Mouse (Mus musculus) heart, embryonic 14.5 days (tissue): ENCODE results near the gene Ints11. TPM values are rescaled to one million over a fixed set of nuclear protein-coding genes. Genes with fewer than 3 reads are reported as not detected.

Source experiments
- ATAC-seq: fragments of 200-750 bp; cut with Nextera tagmentation; 2 replicates; pipeline ENCODE4 v1.8.0; 2017; ENCODE audit warnings: low read depth, moderate TSS enrichment; ENCODE audit not compliant: insufficient number of reproducible peaks, insufficient read depth, low FRiP score
- H3K27ac ChIP-seq, 2 experiments: fragments of 200-500 bp in 1 of 2; fragments of 300-500 bp in 1 of 2; sonication (generic) in 1 of 2; replicated peaks in 1 of 2; 2 replicates each; pipeline ENCODE4 v1.5.1; 2012 to 2014; ENCODE audit warnings: low read depth in 2 of 2, low read length in 2 of 2, control low read depth in 1 of 2, mild to moderate bottlenecking in 1 of 2, mixed read lengths in 1 of 2; ENCODE audit not compliant: control insufficient read depth in 1 of 2, insufficient read depth in 1 of 2
- H3K27me3 ChIP-seq: fragments of 300-500 bp; sonication (generic); 2 replicates; pipeline ENCODE4 v1.6.1; 2014; ENCODE audit warnings: mild to moderate bottlenecking, low read length, control low read depth; ENCODE audit not compliant: control insufficient read depth, insufficient read depth
- H3K36me3 ChIP-seq: fragments of 300-500 bp; sonication (generic); 2 replicates; pipeline ENCODE4 v1.6.1; 2014; ENCODE audit warnings: mild to moderate bottlenecking, control low read depth, low read length, mixed read lengths; ENCODE audit not compliant: control insufficient read depth, insufficient read depth
- H3K4me1 ChIP-seq, 2 experiments: fragments of 200-500 bp in 1 of 2; fragments of 300-500 bp in 1 of 2; sonication (generic) in 1 of 2; 2 replicates each; pipeline ENCODE4 v1.6.1; 2012 to 2014; ENCODE audit warnings: low read length in 2 of 2, control low read depth in 1 of 2, mixed read lengths in 1 of 2; ENCODE audit not compliant: control insufficient read depth in 2 of 2, insufficient read depth in 2 of 2
- H3K4me2 ChIP-seq: fragments of 300-500 bp; sonication (generic); 2 replicates; pipeline ENCODE4 v1.6.1; 2014; ENCODE audit warnings: mild to moderate bottlenecking, low read length
- H3K4me3 ChIP-seq, 2 experiments: fragments of 200-500 bp in 1 of 2; fragments of 300-500 bp in 1 of 2; sonication (generic) in 1 of 2; 2 replicates each; pipeline ENCODE4 v1.5.1; 2012 to 2014; ENCODE audit warnings: low read length in 2 of 2, mild to moderate bottlenecking in 2 of 2, control low read depth in 1 of 2, low read depth in 1 of 2, moderate library complexity in 1 of 2; ENCODE audit not compliant: control insufficient read depth in 1 of 2, insufficient read depth in 1 of 2
- H3K9ac ChIP-seq: fragments of 300-500 bp; sonication (generic); 2 replicates; pipeline ENCODE4 v1.6.1; 2014; ENCODE audit warnings: mild to moderate bottlenecking, low read length
- H3K9me3 ChIP-seq: fragments of 300-500 bp; sonication (generic); 2 replicates; pipeline ENCODE4 v1.6.1; 2016; ENCODE audit warnings: low read length, control low read depth; ENCODE audit not compliant: control insufficient read depth
- WGBS: fragments of 180-500 bp; shearing (Covaris S2); extraction: QIAGEN DNeasy Blood & Tissue Kit; methylation state at CpG from one replicate; pipeline ENCODE4 v1.1.7; 2014; 5-methylcytosine and 5-hydroxymethylcytosine counted together
- polyA plus RNA-seq: library from polyadenylated mRNA; unstranded; fragments of >200 nt; fragmentation: Nextera tagmentation; extraction: Ambion mirVana; gene quantifications from 2 replicates; pipeline ENCODE4 v1.2.1, GENCODE M21; 2014

The Ints11 gene
- polyA plus RNA-seq, 1 experiment from 2014 or later: 38.5 TPM

GRCm38 (mm10) chr4:155904318-155905102 lies 35.2 kb downstream of the Ints11 start:
- ATAC-seq: no peak
- WGBS: 83% methylated on average over 13 of the region's 13 CpGs
- Histone ChIP-seq H3K4me2 (no peak overlapping the region), H3K9me3 (no peaks in the 10 kb centered on the region), H3K36me3 (peaks cover 66% of the 10 kb centered on the region), H3K27me3 (no peaks in the 10 kb centered on the region), H3K4me1 (peaks cover 7 to 8% of the 10 kb centered on the region in 2 experiments; a peak in 3 of 4 replicates), H3K9ac (no peak overlapping the region), H3K4me3 (no peak overlapping the region), H3K27ac (no peak overlapping the region)

- Histone ChIP-seq H3K9ac (no peak overlapping the region), H3K36me3 (peaks cover 55% of the 10 kb centered on the region), H3K4me2 (no peak overlapping the region), H3K27me3 (no peaks in the 10 kb centered on the region), H3K4me3 (no peak overlapping the region), H3K4me1 (peaks cover 7 to 8% of the 10 kb centered on the region in 2 experiments; a peak in 3 of 4 replicates), H3K27ac (no peak overlapping the region), H3K9me3 (no peaks in the 10 kb centered on the region)
- WGBS: 86% methylated on average over 13 of the region's 13 CpGs
- ATAC-seq: no peak
Observed at GRCm38 (mm10) chr4:155905634-155906033, 36.3 kb downstream of the Ints11 start.

- H3K9ac ChIP-seq: no peak overlapping the region
- no peaks in the 10 kb centered on the region for H3K27me3 ChIP-seq
- peaks cover 2 to 4% of the 10 kb centered on the region in 2 experiments; a peak in 3 of 4 replicates for H3K4me1 ChIP-seq
- WGBS: 80% methylated on average over 9 of the region's 9 CpGs
- H3K27ac ChIP-seq: no peak overlapping the region
- H3K4me2 ChIP-seq: no peak overlapping the region
- peaks cover 50% of the 10 kb centered on the region for H3K36me3 ChIP-seq
- no peak for ATAC-seq
- no peaks in the 10 kb centered on the region for H3K9me3 ChIP-seq
- no peak overlapping the region for H3K4me3 ChIP-seq
Observed at GRCm38 (mm10) chr4:155906125-155906524, 36.8 kb downstream of the Ints11 start.

- ATAC-seq: no peak
- H3K27me3 ChIP-seq: no peaks in the 10 kb centered on the region
- H3K9me3 ChIP-seq: no peaks in the 10 kb centered on the region
- no peak overlapping the region for H3K9ac ChIP-seq
- H3K4me1 ChIP-seq: no peaks in the 10 kb centered on the region
- H3K27ac ChIP-seq: no peak overlapping the region
- 65% methylated on average over 11 of the region's 11 CpGs for WGBS
- no peak overlapping the region for H3K4me2 ChIP-seq
- H3K36me3 ChIP-seq: peaks cover 43% of the 10 kb centered on the region
- H3K4me3 ChIP-seq: no peak overlapping the region
Observed at GRCm38 (mm10) chr4:155907003-155907402, 37.7 kb downstream of the Ints11 start.

GRCm38 (mm10) chr4:155908281-155908680 lies 38.9 kb downstream of the Ints11 start:
- peaks cover 31% of the 10 kb centered on the region for H3K36me3 ChIP-seq
- no peaks in the 10 kb centered on the region for H3K27me3 ChIP-seq
- ATAC-seq: no peak
- no peak overlapping the region for H3K27ac ChIP-seq
- no peaks in the 10 kb centered on the region for H3K9me3 ChIP-seq
- H3K9ac ChIP-seq: no peak overlapping the region
- no peak overlapping the region for H3K4me3 ChIP-seq
- no peaks in the 10 kb centered on the region for H3K4me1 ChIP-seq
- H3K4me2 ChIP-seq: no peak overlapping the region
- 70% methylated on average over 7 of the region's 7 CpGs for WGBS

- H3K4me2 ChIP-seq: no peak overlapping the region
- H3K4me3 ChIP-seq: no peak overlapping the region
- WGBS: 81% methylated on average over 4 of the region's 4 CpGs
- no peak overlapping the region for H3K9ac ChIP-seq
- H3K4me1 ChIP-seq: no peaks in the 10 kb centered on the region
- H3K27me3 ChIP-seq: no peaks in the 10 kb centered on the region
- H3K9me3 ChIP-seq: no peaks in the 10 kb centered on the region
- no peak overlapping the region for H3K27ac ChIP-seq
- no peak for ATAC-seq
- H3K36me3 ChIP-seq: peaks cover 26% of the 10 kb centered on the region
Observed at GRCm38 (mm10) chr4:155908751-155909150, 39.4 kb downstream of the Ints11 start.

- Histone ChIP-seq H3K27me3 (peaks cover 5% of the 10 kb centered on the region), H3K9ac (no peak overlapping the region), H3K9me3 (no peaks in the 10 kb centered on the region), H3K27ac (no peak overlapping the region), H3K4me2 (no peak overlapping the region), H3K36me3 (no peaks in the 10 kb centered on the region), H3K4me1 (no peaks in the 10 kb centered on the region), H3K4me3 (no peak overlapping the region)
- 76% methylated on average over 1 of the region's 1 CpGs for WGBS
- ATAC-seq: no peak
Observed at GRCm38 (mm10) chr4:155932031-155932430, 62.7 kb downstream of the Ints11 start.
